Mouse (Mus musculus) hindbrain, embryonic 16.5 days (tissue): ENCODE data around the gene Itga11. TPM values are rescaled to one million over a fixed set of nuclear protein-coding genes. Genes with fewer than 3 reads are reported as not detected.

ENCODE experiments used
- ATAC-seq: fragments of 200-750 bp; cut with Nextera tagmentation; 2 replicates; pipeline ENCODE4 v1.8.0; 2017; ENCODE audit warnings: moderate TSS enrichment, moderate library complexity
- H3K27ac ChIP-seq: fragments of 300-500 bp; sonication (generic); 2 replicates; pipeline ENCODE4 v1.5.1; 2014; ENCODE audit warnings: low read depth, mild to moderate bottlenecking, control low read depth, low read length, moderate library complexity
- H3K27me3 ChIP-seq: fragments of 300-500 bp; sonication (generic); replicated peaks from 2 replicates; pipeline ENCODE4 v1.6.1; 2014; ENCODE audit warnings: low read length; ENCODE audit not compliant: control insufficient read depth, insufficient read depth
- H3K36me3 ChIP-seq: fragments of 300-500 bp; sonication (generic); 2 replicates; pipeline ENCODE4 v1.6.1; 2014; ENCODE audit warnings: mild to moderate bottlenecking, low read length, moderate library complexity, mixed read lengths; ENCODE audit not compliant: control insufficient read depth, insufficient read depth
- H3K4me1 ChIP-seq: fragments of 300-500 bp; sonication (generic); 2 replicates; pipeline ENCODE4 v1.6.1; 2014; ENCODE audit warnings: low read depth, low read length; ENCODE audit not compliant: control insufficient read depth, insufficient read depth
- H3K4me2 ChIP-seq: fragments of 300-500 bp; sonication (generic); 2 replicates; pipeline ENCODE4 v1.6.1; 2014; ENCODE audit warnings: mild to moderate bottlenecking, low read length, control low read depth, moderate library complexity
- H3K4me3 ChIP-seq: fragments of 300-500 bp; sonication (generic); 2 replicates; pipeline ENCODE4 v1.5.1; 2014; ENCODE audit warnings: mild to moderate bottlenecking, low read length, control low read depth, moderate library complexity
- H3K9ac ChIP-seq: fragments of 300-500 bp; sonication (generic); 2 replicates; pipeline ENCODE4 v1.6.1; 2014; ENCODE audit warnings: low read depth, mild to moderate bottlenecking, control low read depth, low read length, moderate library complexity
- H3K9me3 ChIP-seq: fragments of 300-500 bp; sonication (generic); 2 replicates; pipeline ENCODE4 v1.6.1; 2014; ENCODE audit warnings: mild to moderate bottlenecking, low read length, moderate library complexity; ENCODE audit not compliant: control insufficient read depth
- WGBS: fragments of 180-500 bp; shearing (Covaris S2); extraction: QIAGEN DNeasy Blood & Tissue Kit; methylation state at CpG from one replicate; pipeline ENCODE4 v1.1.7; 2014; 5-methylcytosine and 5-hydroxymethylcytosine counted together
- polyA plus RNA-seq: library from polyadenylated mRNA; unstranded; fragments of >200 nt; fragmentation: Nextera tagmentation; extraction: Ambion mirVana; gene quantifications from 2 replicates; pipeline ENCODE4 v1.2.1, GENCODE M21; 2015

Itga11 gene
- polyA plus RNA-seq, 1 experiment from 2014 or later = 1.1 TPM

- 0 out of 2 replicates have a peak overlapping the region, but pooled peaks have one; percentile 5 for H3K4me2 ChIP-seq
- 10% methylated on average over 7 of the region's 7 CpGs for WGBS
- no peaks in the 10 kb centered on the region for H3K27me3 ChIP-seq
- no peak overlapping the region for H3K27ac ChIP-seq
- no peaks in the 10 kb centered on the region for H3K36me3 ChIP-seq
- no peaks in the 10 kb centered on the region for H3K9me3 ChIP-seq
- H3K9ac ChIP-seq = no peak overlapping the region
- peaks cover 15% of the 10 kb centered on the region for H3K4me1 ChIP-seq
- ATAC-seq = no peak
- H3K4me3 ChIP-seq = no peak overlapping the region
Observed at GRCm38 (mm10) chr9:62826456-62826855, 148.8 kb downstream of the Itga11 start.

DNA sequence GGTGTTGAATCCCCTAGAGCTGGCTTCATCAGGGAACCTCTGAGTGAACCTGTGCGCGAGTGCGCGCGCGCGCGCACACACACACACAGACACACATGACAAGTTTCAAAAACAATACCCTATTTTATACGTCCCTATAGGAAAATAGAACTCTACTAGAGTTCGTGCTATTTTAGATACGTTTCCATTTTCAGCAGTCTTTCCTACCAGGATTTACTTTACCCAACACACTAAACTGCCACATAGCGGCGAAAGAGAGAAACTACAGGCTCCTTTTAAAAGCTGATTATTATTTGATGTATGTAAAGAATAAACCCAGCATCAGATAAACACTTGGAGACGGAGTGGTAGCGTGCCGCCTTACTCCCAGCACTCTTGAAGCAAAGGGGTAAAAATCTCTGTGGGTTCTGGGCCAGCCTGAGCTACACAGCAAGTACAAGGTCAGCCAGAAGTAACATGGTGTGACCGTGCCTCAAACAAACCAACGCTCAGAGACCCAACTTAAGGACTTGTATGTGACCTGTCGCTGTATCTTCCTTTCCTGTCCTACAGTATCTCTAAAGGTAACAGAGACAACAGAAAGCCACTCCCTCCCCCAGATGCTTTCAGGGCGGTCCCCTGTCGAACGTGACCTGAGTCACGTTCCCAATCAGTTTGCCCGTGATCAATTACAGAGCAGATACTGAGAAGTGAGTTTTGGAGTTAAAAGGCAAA lies 150.5 kb downstream of the Itga11 start:
- H3K4me3 ChIP-seq = peak overlapping the region; percentile 45
- H3K4me2 ChIP-seq = peak overlapping the region; percentile 59
- peak overlapping the region; percentile 22 for H3K9ac ChIP-seq
- 0 out of 2 replicates have a peak, but pooled peaks have one; percentile 1 for ATAC-seq
- H3K4me1 ChIP-seq = peaks cover 15% of the 10 kb centered on the region
- no peaks in the 10 kb centered on the region for H3K9me3 ChIP-seq
- H3K27ac ChIP-seq = peak overlapping the region; percentile 72
- H3K36me3 ChIP-seq = no peaks in the 10 kb centered on the region
- H3K27me3 ChIP-seq = no peaks in the 10 kb centered on the region
- 4% methylated on average over 24 of the region's 24 CpGs for WGBS

DNA sequence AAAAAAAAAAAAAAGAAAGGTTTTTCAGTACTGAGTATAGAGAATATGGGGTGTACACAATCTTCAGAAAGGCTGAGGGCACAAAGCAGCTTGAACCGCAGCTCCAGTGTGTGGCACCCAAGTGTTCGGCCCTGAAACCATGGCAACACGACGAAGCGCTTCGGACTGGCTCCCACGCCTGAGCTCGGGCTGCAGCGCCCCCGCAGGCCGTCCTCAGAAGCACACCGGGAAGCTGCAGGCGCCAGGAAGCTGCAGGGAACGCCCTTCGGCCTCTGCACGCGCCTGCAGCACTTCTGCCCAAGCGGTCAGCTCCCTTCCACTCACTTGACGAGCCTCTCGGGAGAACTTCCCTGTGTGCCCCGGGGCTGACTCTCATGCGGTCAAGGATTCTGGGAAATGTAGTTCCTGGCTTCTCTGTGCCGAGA lies 151.0 kb downstream of the Itga11 start:
- no peaks in the 10 kb centered on the region for H3K27me3 ChIP-seq
- peak overlapping the region; percentile 38 for H3K9ac ChIP-seq
- no peaks in the 10 kb centered on the region for H3K36me3 ChIP-seq
- peak overlapping the region; percentile 59 for H3K4me2 ChIP-seq
- H3K27ac ChIP-seq = peak overlapping the region; percentile 72
- 0% methylated on average over 23 of the region's 23 CpGs for WGBS
- ATAC-seq = peak; percentile 94
- peak overlapping the region; percentile 45 for H3K4me3 ChIP-seq
- no peaks in the 10 kb centered on the region for H3K9me3 ChIP-seq
- peaks cover 15% of the 10 kb centered on the region for H3K4me1 ChIP-seq

GRCm38 (mm10) chr9:62829877-62830276 lies 152.3 kb downstream of the Itga11 start:
- Histone ChIP-seq H3K4me2 (no peak overlapping the region), H3K4me1 (peaks cover 15% of the 10 kb centered on the region), H3K27ac (no peak overlapping the region), H3K27me3 (no peaks in the 10 kb centered on the region), H3K36me3 (no peaks in the 10 kb centered on the region), H3K9ac (no peak overlapping the region), H3K9me3 (no peaks in the 10 kb centered on the region), H3K4me3 (no peak overlapping the region)
- 83% methylated on average over 6 of the region's 6 CpGs for WGBS
- ATAC-seq = no peak

Other genes starting within 250 kb of the Itga11 start
- 37.5 and 46.2 TPM in 2 replicates for gene Coro2b, start 140.8 kb upstream of the Itga11 start, polyA plus RNA-seq
- 44.5 and 55.2 TPM in 2 replicates for gene Fem1b, start 134.1 kb downstream of the Itga11 start, polyA plus RNA-seq
- gene Cln6, start 161.0 kb downstream of the Itga11 start, polyA plus RNA-seq = 6.7 and 6.9 TPM in 2 replicates
- gene Calml4, start 180.3 kb downstream of the Itga11 start, polyA plus RNA-seq = 22.8 and 23.5 TPM in 2 replicates